Mouse (Mus musculus) ES-E14 (cell line): ENCODE data around the gene Ctu2.

Source experiments
- CHD2 ChIP-seq: IDR thresholded peaks from 2 replicates; pipeline ENCODE4 v1.6.1; 2014; ENCODE audit warnings: mild to moderate bottlenecking, low read depth, low read length, inconsistent platforms
- MAFK ChIP-seq: IDR thresholded peaks from 2 replicates; pipeline ENCODE4 v1.6.1; 2014; ENCODE audit warnings: mild to moderate bottlenecking, low read depth, low read length, inconsistent platforms; ENCODE audit not compliant: insufficient read depth
- ZC3H11A ChIP-seq: IDR thresholded peaks from 2 replicates; pipeline ENCODE4 v1.6.1; 2012; ENCODE audit warnings: low read depth, mild to moderate bottlenecking, inconsistent platforms, low read length, borderline replicate concordance
- ZNF384 ChIP-seq: IDR thresholded peaks from 2 replicates; pipeline ENCODE4 v1.6.1; 2012; ENCODE audit warnings: low read depth, low read length, inconsistent platforms

DNA sequence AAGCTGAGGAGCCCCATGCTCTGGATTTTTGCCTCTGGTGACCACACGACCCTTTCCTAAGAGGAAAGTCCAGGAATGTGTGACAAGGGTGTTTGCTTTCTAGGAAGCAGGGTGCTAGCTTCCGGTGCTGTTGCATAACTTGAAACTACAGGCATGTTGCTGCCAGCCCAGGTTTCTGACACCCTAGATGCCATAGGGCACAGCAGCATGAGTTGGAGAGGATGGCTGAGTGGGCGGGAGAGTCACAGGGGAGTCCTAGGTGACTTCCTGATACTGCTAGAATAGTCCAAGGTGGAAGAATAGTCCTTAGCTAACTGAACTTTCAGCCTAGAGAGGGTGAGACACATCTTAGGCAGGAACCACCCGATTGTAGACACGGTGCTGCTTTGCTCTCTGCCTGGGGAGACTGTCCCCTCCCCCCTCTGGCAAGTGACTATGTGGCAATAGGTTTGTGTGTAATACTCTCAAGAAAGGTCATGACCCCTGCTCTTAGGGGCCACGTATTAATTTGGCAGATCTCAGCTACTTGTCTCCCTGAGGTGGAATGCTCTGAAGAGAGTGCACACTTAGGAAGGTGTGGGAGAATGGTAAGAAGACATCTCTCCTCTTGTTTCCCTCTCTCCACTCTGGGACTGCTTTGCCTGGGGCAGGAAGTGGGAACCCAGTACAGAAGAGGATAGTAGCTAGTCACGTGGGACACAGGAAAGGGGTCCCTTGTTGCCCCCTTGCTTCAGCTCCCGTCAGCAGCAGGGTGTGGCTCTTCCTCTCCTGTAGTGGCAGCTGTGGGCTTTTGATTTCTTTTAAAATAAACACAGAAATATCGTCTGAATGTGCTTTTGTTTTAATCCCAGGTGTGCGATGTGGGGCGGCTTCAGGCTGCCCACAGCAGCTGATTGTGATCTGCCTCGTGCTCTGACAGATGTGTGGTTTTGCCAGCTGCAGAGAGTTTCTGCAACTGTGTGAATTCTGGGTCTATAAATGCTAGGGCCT is 12.0 kb upstream of the Ctu2 start:
- TF ChIP-seq MAFK: no peak
- TF ChIP-seq CHD2: no peak
- TF ChIP-seq ZC3H11A: no peak
- no peak for TF ChIP-seq ZNF384
